Mouse (Mus musculus) ES-Bruce4 (cell line): ENCODE measurements around the gene Cacna1e. TPM values are rescaled to one million over a fixed set of nuclear protein-coding genes. Genes with fewer than 3 reads are reported as not detected.

Source experiments
- H3K27ac ChIP-seq: 2 replicates; pipeline ENCODE4 v1.5.1; 2012; ENCODE audit warnings: low read length, inconsistent platforms; ENCODE audit not compliant: insufficient read depth
- H3K27me3 ChIP-seq: 2 replicates; pipeline ENCODE4 v1.6.1; 2012; ENCODE audit warnings: mild to moderate bottlenecking, low read length, inconsistent platforms; ENCODE audit not compliant: control insufficient read depth, poor library complexity, insufficient read depth, severe bottlenecking
- H3K36me3 ChIP-seq: 2 replicates; pipeline ENCODE4 v1.6.1; 2012; ENCODE audit warnings: inconsistent platforms, mild to moderate bottlenecking, low read length, moderate library complexity; ENCODE audit not compliant: control insufficient read depth, poor library complexity, insufficient read depth, severe bottlenecking
- H3K4me1 ChIP-seq: one replicate; pipeline ENCODE4 v1.8.1; 2011; ENCODE audit warnings: low read length; ENCODE audit not compliant: control insufficient read depth, insufficient read depth
- H3K4me3 ChIP-seq: 2 replicates; pipeline ENCODE4 v1.5.1; 2011; ENCODE audit warnings: low read depth, mild to moderate bottlenecking, low read length
- H3K9ac ChIP-seq: 2 replicates; pipeline ENCODE4 v1.6.1; 2012; ENCODE audit warnings: low read depth, mild to moderate bottlenecking, inconsistent platforms; ENCODE audit not compliant: poor library complexity, severe bottlenecking
- H3K9me3 ChIP-seq: replicated peaks from 2 replicates; pipeline ENCODE4 v1.6.1; 2012; ENCODE audit warnings: mild to moderate bottlenecking, low read length, inconsistent platforms; ENCODE audit not compliant: control insufficient read depth, poor library complexity, insufficient read depth, severe bottlenecking
- CTCF ChIP-seq: IDR thresholded peaks from one replicate; pipeline ENCODE4 v1.8.1; 2011; ENCODE audit warnings: low read depth, low read length
- EP300 ChIP-seq: IDR thresholded peaks from 2 replicates; pipeline ENCODE4 v1.6.1; 2011; ENCODE audit warnings: low read depth, low read length; ENCODE audit not compliant: insufficient read depth
- POLR2A ChIP-seq: IDR thresholded peaks from one replicate; pipeline ENCODE4 v1.8.1; 2011; ENCODE audit warnings: low read length; ENCODE audit not compliant: insufficient read depth
- polyA plus RNA-seq: library from polyadenylated mRNA; stranded (reverse); fragments of >200 nt; gene quantifications from 2 replicates; pipeline ENCODE4 v1.2.4, GENCODE M21; 2011; ENCODE audit warnings: low read depth; ENCODE audit not compliant: missing spikeins, insufficient read depth, insufficient read length

Cacna1e gene
- polyA plus RNA-seq, 1 experiment, result 0.10 TPM

GRCm38 (mm10) chr1:154888495-154888894, 4.2 kb upstream of the Cacna1e start:
- H3K9ac ChIP-seq, result no peak overlapping the region
- no peak overlapping the region for H3K4me3 ChIP-seq
- no peaks in the 10 kb centered on the region for H3K4me1 ChIP-seq
- H3K27me3 ChIP-seq, result no peaks in the 10 kb centered on the region; the same call in 1 of the 2 replicates
- peaks cover 7% of the 10 kb centered on the region for H3K9me3 ChIP-seq
- H3K27ac ChIP-seq, result no peak overlapping the region
- no peaks in the 10 kb centered on the region for H3K36me3 ChIP-seq
- TF ChIP-seq EP300, result no peak

- TF ChIP-seq EP300 (no peak), CTCF (no peak), POLR2A (no peak)
- Histone ChIP-seq H3K27me3 (no peaks in the 10 kb centered on the region; the same call in 1 of the 2 replicates), H3K4me3 (no peak overlapping the region), H3K9me3 (peaks cover 7% of the 10 kb centered on the region), H3K9ac (no peak overlapping the region), H3K4me1 (no peaks in the 10 kb centered on the region), H3K36me3 (no peaks in the 10 kb centered on the region), H3K27ac (no peak overlapping the region)
These were observed 3.7 kb upstream of the Cacna1e start for GRCm38 (mm10) chr1:154888018-154888417.

GRCm38 (mm10) chr1:154887546-154887945, 3.2 kb upstream of the Cacna1e start:
- H3K27me3 ChIP-seq, result no peaks in the 10 kb centered on the region; the same call in 1 of the 2 replicates
- H3K4me1 ChIP-seq, result no peaks in the 10 kb centered on the region
- no peak overlapping the region for H3K4me3 ChIP-seq
- H3K27ac ChIP-seq, result no peak overlapping the region
- peaks cover 7% of the 10 kb centered on the region for H3K9me3 ChIP-seq
- H3K9ac ChIP-seq, result no peak overlapping the region
- TF ChIP-seq CTCF (no peak), POLR2A (no peak), EP300 (no peak)
- no peaks in the 10 kb centered on the region for H3K36me3 ChIP-seq

GRCm38 (mm10) chr1:154886611-154887010, 2.3 kb upstream of the Cacna1e start:
- no peak overlapping the region for H3K4me3 ChIP-seq
- H3K27me3 ChIP-seq, result no peaks in the 10 kb centered on the region; the same call in 1 of the 2 replicates
- H3K4me1 ChIP-seq, result no peaks in the 10 kb centered on the region
- H3K27ac ChIP-seq, result no peak overlapping the region
- TF ChIP-seq POLR2A (no peak), EP300 (no peak), CTCF (no peak)
- H3K9ac ChIP-seq, result no peak overlapping the region
- no peaks in the 10 kb centered on the region for H3K36me3 ChIP-seq
- H3K9me3 ChIP-seq, result peaks cover 7% of the 10 kb centered on the region

GRCm38 (mm10) chr1:154885207-154885548, 877 bp upstream of the Cacna1e start:
- Histone ChIP-seq H3K27ac (no peak overlapping the region), H3K36me3 (no peaks in the 10 kb centered on the region), H3K9me3 (peaks cover 7% of the 10 kb centered on the region), H3K9ac (no peak overlapping the region), H3K4me3 (no peak overlapping the region), H3K4me1 (no peaks in the 10 kb centered on the region), H3K27me3 (no peaks in the 10 kb centered on the region; the same call in 1 of the 2 replicates)
- TF ChIP-seq POLR2A (no peak), EP300 (no peak), CTCF (no peak)

- Histone ChIP-seq H3K27ac (no peak overlapping the region), H3K9ac (no peak overlapping the region), H3K9me3 (peaks cover 7% of the 10 kb centered on the region), H3K4me1 (no peaks in the 10 kb centered on the region), H3K4me3 (no peak overlapping the region), H3K27me3 (no peaks in the 10 kb centered on the region; the same call in 1 of the 2 replicates), H3K36me3 (no peaks in the 10 kb centered on the region)
- TF ChIP-seq CTCF (no peak), EP300 (no peak), POLR2A (no peak)
These were observed 607 bp downstream of the Cacna1e start for GRCm38 (mm10) chr1:154883596-154884191.
